Mouse (Mus musculus) cerebellum, adult 2 months (tissue): Measurements from ENCODE around the gene Stx8.

Source experiments
- CTCF ChIP-seq: fragments of 200-500 bp; IDR thresholded peaks from 2 replicates; pipeline ENCODE4 v1.5.1; 2011; ENCODE audit warnings: low read depth, mild to moderate bottlenecking, control low read depth, low read length, moderate library complexity, borderline replicate concordance; ENCODE audit not compliant: insufficient read depth
- POLR2A ChIP-seq: fragments of 200-500 bp; IDR thresholded peaks from 2 replicates; pipeline ENCODE4 v1.6.1; 2011; ENCODE audit warnings: low read length, control low read depth, borderline replicate concordance; ENCODE audit not compliant: insufficient read depth

GRCm38 (mm10) chr11:67920226-67920960 lies 45.6 kb upstream of the Stx8 start:
- TF ChIP-seq CTCF (no peak), POLR2A (no peak)
